Mouse (Mus musculus) kidney, postnatal 14 days (tissue): Measurements from ENCODE around the gene Slc35a5.
A peak's percentile ranks its signal among the peaks of the same experiment; 100 is the strongest.

Source experiments
- DNase-seq: peaks from one replicate; pipeline ENCODE4 v3.0.0; 2022; ENCODE audit warnings: mixed read lengths

Slc35a5 gene

DNA sequence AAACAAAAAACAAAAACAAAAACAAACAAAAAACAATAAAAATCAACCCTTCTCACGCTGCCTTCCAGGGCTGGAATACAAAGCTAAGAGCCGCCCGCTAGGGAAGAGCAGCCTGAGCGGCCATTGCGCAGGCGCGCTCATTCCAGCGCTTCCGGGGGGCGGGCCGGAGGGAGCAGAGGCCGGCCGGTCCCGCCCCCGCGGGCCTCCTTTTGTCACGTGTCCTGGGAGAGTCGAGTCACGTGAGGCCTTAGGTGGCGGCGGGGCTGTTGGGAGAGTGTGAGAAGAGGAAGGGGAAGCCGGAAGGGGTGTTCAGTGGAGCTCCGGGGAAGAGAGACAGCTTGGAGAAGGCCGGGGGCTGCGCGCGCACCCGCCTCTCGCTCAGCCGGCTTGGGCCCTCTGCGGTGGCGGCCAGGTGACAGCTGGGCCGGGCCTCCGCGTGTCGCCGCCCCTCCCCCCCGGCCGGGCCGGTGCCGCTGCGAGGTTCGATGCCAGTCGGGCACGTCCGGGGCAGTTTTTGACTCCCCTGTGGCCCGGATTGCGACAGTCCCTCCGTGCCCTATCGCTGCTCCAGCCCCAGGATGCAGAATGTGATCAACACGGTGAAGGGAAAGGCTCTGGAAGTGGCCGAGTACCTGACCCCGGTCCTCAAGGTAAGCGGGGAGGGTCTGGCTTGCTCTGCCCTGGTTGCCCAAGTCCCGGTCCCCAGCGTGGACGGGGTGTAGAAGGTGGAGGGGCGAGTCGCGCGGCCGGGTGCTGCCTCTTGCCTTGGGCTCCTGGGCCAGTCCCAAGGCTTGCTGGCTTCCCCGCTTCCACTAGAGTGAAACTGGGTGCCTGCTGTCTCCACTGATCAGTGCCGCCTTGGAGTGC lies at the start of gene Slc35a5, which contains the start of gene Atg3:
Gene Slc35a5 (minus strand): TSS at position 185 of the 867 bp plus-strand sequence.
Gene Atg3 (plus strand): TSS at position 264 of the 867 bp plus-strand sequence.
- DNase-seq = peak; percentile 98

DNA sequence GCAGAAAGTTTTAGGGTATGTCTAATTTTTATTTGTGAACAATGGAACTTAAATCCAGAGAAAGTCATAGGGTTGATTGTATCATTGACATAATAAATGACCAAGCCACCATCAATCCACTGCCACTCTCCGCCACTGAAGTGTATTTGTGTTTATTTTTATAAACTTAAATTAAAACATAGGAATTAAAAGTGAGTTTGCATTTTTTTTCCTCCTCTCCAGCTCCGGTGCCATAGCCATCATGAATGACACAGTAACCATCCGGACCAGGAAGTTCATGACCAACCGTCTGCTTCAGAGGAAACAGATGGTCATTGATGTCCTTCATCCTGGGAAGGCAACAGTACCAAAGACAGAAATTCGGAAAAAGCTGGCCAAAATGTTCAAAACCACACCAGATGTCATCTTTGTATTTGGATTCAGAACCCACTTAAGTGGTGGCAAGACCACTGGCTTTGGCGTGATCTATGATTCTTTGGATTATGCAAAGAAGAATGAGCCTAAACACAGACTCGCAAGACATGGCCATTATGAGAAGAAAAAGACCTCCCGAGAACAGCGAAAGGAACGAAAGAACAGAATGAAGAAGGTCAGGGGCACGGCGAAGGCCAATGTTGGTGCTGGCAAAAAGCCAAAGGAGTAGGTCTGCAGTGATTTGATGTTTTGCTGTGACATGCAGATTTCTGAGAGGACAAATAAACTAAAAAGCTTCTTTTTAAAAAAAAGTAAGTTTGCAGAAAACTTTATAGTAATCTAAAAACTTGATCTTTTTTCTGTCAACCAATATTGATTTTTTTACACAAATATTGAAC lies 46.6 kb upstream of the Slc35a5 start:
- peak; percentile 16 for DNase-seq

DNA sequence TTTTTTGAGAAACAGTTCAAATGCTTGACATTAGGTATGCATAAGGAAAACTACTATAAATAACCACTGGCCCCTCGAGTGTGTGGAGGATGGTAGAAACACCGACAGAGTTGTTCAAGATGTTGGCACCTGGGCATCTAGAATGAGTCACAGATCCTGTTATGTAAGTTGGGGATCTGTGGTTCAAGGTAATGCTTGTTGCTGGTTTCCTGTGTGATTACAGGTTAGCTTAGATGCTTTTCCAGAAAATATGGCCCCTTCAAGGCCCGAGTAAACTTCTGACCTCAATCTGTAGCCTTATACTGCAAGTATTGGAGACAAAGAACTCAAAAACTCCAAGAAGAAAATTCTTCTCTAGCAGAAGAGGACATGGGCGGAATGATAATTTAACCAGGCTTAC lies 45.9 kb upstream of the Slc35a5 start:
- DNase-seq = no peak

DNA sequence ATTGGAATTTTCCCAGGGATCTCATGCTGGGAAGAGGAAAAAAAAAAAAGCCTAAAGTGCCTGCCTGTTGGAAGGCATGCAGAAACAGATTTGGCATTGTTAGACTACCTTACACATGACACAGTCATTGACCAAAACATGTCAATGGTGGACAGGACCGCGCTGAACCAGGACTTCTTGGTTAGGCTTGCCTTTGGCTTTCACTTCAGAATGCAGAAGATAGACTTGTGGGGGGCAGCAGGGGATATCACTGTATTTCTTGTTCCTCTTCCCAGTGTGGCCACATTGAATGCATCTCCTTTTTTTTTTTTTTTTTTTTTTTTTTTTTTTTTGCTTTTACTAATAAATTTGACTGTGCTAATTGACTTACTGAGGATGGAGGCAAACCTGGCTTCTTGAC lies 42.9 kb upstream of the Slc35a5 start:
- no peak for DNase-seq

DNA sequence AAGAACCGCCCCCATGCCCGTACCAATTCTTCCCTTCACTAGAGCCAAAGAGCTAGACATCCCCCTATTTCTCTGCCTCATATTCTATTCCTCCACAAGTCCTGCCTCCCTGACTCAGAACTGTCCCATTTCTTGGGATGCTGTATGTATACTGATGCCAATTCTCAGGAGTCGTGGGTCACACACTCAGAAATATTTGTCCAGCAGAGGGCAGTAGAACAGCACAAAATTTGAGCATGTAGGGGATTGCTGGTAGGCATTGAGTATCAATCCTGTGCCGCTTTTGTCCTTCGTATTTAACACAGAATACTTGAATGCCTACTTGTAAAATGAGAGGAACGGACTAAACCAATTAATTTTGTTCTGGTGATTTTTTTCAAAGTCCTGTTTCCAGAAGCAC lies 38.3 kb upstream of the Slc35a5 start:
- peak; percentile 76 for DNase-seq

DNA sequence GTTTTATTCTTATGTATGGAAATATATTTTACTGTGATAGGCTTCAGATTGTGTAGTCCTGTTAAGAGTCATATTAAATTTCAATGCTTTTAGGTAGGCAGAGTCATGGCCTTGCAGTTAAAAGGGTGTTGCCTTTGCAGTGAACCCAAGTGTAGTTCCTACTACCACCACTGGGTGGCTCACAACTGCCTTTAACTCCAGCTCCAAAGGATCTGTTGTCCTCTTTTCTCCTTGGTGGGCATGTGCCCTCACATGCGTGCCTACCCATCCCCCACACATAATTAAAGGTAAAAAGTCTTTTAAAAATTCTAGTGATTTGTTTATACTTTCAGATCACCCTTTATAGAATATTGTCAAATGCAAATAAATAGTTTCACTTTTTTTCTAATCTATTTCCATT lies 34.1 kb upstream of the Slc35a5 start:
- peak; percentile 76 for DNase-seq

DNA sequence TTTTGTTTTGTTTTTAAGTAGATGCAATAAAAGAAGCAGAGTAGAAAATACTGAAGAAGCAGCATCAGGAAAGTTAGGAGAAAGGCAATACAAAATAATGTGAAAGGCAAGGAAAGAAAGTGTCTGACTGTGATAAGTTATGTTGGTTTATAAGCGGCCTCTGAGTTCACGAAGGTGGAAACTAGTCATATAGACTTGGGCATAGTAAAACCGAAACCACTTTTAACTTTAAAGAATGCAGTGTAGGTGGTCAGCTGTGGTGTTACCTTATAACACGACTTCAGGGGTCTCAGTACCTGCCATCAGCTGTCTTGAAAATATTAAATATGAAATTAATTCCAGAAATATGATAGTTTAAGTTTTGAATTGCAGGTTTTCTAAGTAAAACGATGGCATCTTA lies 23.3 kb upstream of the Slc35a5 start:
- no peak for DNase-seq

DNA sequence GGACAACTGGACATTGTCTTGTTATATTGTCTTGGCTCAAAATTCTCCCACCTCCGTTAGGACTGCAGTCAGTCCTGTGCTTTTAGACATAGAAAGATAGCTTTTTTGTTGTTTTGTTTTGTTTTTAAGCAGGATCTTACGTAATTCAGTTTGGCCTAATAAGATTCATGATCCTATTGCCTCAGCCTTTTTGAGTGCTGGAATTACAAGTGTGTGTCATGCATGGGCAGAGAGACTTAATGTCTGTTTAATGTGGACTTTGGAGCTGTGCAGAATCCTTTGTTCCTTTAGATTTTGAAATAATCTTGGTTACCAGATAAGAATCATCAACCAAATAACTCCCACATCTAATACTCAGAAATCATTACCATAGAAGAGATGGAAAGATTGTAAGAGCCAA lies 20.0 kb upstream of the Slc35a5 start:
- no peak for DNase-seq

DNA sequence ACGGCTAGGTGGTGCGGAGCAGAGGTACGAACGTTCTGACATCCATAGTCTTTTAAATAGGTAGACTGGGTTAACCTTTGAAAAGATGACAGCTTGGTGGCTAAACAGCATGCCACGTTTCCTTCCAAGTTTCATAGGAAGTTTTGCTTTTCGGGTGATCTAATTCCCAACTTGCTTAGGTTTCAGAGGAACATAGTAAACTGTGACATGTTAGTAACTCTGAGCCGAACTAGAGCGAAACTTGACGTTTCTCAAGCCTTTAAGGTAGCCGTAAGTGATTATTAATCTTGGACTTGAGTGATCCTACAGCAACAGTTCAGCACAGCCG lies 847 bp upstream of the Slc35a5 start:
- DNase-seq = no peak

DNA sequence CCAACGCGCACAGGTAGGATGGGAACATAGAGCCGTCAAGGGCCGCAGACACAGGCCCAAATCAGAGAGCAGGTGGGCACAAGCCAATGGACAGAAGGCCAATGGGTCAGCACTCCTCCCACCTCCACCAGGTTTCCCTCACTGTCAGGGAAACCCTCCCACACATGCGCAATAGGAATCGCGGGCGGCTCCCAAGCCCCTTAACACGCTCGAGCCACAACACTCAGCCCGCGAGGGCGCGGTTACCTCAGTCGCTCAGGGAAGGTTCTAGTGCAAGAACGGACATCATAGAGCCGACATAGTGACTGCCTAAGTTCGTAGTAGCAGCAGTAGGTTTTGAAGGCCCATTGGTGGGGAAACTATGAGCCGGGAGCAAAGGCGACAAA lies 377 bp downstream of the Slc35a5 start:
- DNase-seq = peak; percentile 83

DNA sequence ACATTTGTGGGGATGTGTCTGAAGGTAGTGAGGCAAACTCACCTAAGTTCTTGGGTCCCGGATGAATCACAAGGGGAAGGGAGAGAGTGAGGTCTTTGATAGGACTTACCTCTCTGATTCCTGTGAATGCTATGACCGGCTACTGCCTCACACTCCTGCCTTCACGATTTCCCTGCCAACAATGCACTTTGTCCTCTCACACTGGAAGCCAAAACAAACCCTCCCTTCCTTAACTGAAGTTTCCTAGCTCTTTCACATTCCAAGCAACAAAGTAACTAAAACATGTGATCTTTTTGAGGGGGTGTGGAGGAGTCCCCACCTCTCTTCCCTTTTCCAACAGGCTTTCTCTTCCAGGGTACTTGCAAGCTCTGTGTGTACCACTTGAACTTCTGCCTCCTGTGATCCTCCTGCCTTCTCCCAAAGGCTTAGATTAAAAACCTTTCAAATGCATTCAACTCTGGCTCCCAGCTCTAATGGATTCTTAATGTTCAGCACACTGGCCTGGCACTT lies 3.7 kb downstream of the Slc35a5 start:
- peak; percentile 24 for DNase-seq

DNA sequence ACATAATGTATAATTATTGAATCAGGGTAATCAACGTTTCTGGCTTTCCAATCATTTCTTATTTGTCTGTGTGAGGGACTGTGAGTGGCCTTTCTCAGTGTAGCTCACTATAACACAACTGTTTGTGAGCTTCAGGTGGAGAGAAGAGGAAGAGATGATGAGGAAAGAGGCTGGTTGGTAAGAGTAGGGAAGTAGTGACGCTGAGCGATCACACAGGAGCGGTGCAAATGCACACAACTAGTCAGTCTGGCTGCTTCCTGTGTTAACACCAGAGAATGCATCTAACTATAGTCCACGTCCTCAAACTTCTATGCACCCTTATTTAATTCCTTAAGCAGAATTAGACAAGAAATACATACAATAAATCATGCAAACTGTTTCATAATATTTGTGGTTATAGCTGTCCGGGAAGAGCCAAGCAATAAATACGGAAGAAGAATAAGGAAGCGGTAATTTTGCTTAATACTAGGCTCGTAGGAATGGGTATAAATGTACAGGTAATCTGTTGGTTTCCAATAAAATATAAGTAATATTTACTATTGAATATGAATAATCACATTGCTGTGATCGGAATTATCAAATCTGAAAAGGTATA lies 9.9 kb downstream of the Slc35a5 start:
- DNase-seq = no peak

DNA sequence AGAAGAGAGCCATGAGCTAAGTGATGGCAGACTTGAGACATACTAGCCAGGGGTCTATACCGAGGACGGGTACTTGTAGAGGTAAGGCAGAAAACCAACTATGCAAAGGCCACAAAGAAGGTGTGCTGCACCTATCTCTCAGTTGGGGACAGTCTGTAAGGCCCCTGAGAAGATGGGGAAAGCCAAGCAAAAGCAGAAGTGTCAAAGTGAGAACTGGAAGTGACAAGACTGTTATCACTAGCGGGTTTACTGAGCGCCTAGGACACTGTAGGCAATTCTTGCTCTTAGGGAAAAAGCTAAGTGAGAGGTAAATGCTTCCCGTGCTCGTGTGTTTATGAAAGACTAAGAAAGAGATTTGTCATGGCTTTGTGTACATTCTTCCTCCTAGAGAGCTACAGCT lies 13.4 kb downstream of the Slc35a5 start:
- no peak for DNase-seq

DNA sequence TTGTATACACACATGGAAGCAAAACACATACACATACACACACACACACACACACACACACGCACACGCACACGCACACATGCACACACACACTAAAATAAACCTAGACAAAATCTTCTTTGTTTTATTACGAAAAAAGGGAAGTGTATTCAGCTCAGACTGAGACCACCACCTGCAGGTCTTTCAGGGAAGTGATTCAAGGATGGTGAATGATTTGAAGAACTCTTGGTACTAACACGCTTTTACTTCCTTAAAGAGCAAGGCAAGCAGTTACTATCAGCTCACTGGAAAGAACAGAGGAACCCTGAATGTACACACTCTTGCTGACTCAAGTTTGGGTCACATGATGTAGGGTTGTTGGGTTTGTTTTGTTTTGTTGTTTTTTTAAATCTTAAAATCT lies 15.9 kb downstream of the Slc35a5 start:
- no peak for DNase-seq

DNA sequence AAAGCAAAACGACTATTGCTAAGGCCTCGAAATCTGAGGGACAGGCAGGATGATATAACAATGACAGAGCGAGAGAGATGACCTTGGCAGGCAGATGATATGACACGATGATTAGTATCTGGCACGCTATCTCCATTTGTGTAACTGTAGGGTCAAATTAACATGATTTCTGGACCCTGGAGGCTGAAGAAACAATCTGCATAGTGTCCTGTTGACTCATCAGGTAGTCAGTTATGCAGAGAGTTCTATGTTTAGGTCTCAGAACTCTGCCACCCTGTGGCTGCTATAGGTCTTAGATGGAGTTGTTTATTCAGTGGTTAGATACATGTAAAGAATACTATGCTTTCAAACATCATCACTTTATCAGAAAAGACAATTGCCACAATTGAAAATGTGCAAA lies 16.8 kb downstream of the Slc35a5 start:
- DNase-seq = no peak

DNA sequence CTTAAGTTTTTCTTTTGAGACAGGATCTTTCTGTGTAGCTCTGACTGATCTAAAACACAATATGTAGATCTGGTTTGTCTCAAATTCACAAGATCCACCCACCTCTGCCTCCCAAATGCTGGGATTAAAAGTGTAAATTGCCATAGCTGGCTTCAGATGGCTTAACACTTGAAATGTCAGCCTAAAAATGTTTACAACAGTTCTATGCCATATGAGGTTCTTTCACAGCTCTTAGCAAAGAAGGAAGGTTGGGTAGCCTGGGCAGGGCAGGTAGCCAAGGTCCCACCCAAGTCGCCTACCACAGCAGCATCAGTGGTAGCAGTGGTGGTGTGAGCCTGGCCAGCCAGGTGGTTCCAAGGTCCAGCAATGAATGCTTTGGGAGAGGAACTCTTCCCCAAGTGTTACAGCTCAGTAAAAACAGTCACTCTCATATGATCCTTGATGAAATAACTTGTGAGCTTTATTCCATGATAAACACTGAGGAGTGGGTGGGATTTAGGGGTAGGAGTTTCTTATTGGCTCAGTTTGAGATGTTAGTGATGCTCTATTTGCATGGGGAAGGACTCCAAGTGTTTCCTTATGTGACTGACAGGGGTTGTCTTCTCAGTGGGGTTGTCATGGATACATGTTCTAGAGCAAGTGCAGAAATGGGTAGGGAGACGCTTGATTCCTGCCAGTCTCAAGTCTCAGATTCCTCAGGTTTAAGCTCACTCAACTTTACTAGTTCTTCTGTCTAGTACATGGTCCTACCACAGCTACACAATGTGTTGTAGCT lies 30.4 kb downstream of the Slc35a5 start:
- DNase-seq = no peak

DNA sequence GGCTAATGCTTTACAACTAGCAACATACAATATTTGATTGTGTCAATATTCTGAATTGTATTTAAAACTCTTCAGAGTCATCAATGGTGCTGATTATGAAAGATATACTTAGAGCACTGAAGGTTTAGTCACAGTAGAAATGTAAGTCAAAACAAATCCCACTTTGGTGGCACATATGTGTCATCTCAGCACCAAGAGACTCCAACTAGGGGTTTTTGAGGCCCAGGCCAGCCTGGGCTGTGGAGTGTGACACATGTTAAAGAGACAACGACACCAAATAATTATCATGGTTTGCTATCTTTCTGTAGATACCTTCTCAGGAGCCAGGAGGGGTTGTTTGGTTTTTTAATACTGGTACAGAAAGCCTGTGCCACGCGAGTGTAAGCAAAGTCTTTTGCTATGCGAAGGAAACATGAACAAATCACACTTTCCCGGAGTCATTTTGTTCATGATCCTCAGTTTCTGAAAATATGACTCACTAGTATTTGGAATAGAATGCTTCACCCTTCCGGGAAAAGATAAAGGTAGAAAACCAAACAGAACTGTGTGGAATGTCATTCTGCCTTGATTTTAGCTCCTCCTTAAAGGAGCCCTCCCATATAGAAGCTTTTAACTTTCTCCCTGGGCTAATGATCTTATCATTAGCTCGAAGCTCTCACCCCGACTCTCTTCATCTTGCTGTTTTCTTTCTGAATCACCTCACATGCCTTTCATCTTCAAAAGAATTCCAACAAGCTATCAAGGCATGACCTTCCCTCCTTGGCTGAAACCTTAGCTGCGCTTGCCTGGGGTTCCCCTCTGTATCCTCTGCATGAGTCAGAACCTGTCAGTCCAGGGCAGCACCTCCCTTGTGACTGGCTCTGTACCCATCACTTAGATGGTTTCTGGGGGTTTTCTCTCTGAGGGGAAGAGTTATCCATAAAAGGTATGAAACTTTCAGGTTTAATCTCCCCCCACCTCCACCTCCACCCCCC lies 34.0 kb downstream of the Slc35a5 start:
- DNase-seq = no peak

DNA sequence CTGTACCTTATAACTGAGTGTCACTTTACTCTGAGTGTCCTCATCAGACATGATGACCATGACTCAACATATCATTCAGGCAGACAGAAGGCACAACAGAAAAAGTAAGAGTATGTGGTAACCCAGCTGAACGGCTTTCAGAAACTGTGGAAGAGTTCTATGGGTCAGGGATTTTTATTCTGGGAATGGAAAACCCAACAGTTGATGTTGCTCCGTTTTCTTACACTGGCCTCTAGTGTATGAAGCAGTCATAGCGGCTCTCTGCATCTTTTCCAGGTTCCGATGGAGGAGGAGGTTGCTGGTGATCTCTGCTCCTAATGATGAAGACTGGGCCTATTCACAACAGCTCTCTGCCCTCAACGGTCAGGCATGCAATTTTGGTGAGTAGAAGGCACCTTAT lies 35.9 kb downstream of the Slc35a5 start:
- DNase-seq = peak; percentile 33

DNA sequence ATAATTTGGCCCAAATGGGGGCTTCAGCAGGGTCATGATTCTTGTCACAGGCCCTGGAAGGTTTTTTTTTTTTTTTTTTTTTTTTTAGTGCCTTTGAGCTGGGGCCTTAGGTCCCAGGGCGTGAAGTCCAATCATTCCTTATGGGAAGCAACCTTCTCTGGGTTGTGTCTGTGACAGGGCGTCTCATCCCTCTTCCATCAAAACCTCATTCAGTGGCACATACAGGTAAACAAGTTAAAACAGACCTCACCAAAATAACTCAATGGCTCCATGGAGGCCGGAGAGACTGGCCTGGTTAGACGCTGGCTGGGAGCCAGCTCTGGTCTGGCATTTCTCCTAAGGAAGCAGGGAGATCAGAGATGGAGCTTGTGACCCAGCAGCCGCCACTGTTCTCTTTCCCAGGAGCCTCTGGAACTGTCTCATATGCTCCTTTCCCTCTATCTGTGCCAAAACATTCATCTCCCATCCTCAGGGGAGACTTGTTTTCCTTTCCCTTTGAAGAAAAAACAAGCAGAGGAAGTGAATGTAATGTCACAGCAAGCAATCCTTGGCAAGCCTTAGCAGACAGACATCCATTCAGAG lies 37.6 kb downstream of the Slc35a5 start:
- DNase-seq = peak; percentile 81

DNA sequence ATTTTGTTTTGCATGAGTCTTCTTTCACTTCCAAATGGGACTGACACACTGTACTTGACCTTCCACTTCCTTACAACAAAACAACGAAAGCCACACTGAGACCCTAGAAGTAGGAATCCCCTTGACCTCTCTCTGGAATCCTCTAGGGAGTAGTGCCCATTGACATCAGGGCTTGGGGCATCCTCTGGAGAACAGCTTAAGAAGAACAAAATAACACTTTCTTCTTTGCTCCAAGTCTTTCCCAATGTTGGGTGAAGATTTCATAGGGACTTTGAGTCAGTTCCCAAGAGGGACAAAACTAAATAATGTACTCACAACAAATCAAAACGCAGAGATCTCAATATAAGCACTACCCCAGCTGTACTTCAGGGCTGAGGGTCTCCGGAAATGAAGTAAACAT lies 39.7 kb downstream of the Slc35a5 start:
- DNase-seq = no peak

DNA sequence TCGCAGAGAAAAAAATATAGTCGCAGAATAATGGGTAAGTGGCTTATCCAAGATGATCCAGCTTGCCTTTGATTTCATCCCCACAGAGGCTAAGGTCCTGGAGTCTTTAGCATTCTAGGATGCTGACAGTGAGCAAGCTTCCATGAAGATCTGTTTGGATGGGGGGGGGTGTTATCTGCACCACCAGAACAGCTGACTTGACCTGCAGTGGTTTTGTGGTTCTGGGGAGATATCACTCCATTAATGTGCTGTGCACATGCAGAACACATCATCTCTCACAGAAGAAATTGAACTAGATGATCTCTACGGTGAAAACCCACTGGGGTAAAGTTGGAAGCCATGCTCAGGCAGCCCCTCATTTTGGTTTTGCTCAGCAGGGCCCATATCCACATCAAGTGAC lies 41.3 kb downstream of the Slc35a5 start:
- no peak for DNase-seq
